Mouse (Mus musculus): ENCODE data around the gene Kyat1.

DNA sequence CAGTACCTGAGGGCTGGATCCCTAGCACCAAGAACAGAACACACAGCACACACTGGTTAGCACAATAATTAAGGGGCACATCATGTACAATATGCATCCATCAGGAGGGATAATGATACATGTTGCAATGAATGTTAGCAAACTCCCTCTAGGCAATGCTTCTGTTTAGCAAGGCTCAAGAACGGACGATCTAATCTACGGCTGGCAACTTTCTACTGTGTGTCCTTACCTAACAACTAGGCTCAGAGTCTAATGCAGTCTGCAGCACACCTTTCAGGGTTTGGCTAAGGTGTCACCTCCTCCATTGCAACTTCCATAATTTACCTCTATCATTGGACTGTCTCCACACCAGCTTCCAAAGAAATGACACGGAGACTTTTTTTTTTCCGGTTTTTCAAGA is 10.6 kb upstream of the Kyat1 start:
- no peak for TF ChIP-seq CTCF (IDR thresholded peaks at IDR 0.05; ENCODE audit: borderline replicate concordance, control insufficient read depth, extremely low read depth, insufficient read depth, low read length, poor library complexity)
- TF ChIP-seq POLR2A (IDR thresholded peaks at IDR 0.05; ENCODE audit: control insufficient read depth, extremely low read depth, insufficient read depth, low read length, poor library complexity): no peak

Data from thymus, adult 2 months (tissue).